Mouse (Mus musculus) lung, embryonic 14.5 days (tissue): ENCODE measurements around the gene Lrrc40. TPM values are rescaled to one million over a fixed set of nuclear protein-coding genes. Genes with fewer than 3 reads are reported as not detected.

Experiments used
- ATAC-seq: fragments of 200-750 bp; cut with Nextera tagmentation; 2 replicates; pipeline ENCODE4 v1.8.0; 2017; ENCODE audit warnings: mild to moderate bottlenecking, moderate TSS enrichment, moderate library complexity; ENCODE audit not compliant: insufficient read depth
- DNase-seq: peaks from one replicate; pipeline ENCODE4 v3.0.0-alpha.2; 2015
- H3K27ac ChIP-seq: fragments of 300-500 bp; sonication (generic); 2 replicates; pipeline ENCODE4 v1.5.1; 2014; ENCODE audit warnings: low read depth, mild to moderate bottlenecking, moderate library complexity
- H3K27me3 ChIP-seq: fragments of 300-500 bp; sonication (generic); 2 replicates; pipeline ENCODE4 v1.6.1; 2014; ENCODE audit warnings: low read length, control low read depth; ENCODE audit not compliant: insufficient read depth
- H3K36me3 ChIP-seq: fragments of 300-500 bp; sonication (generic); 2 replicates; pipeline ENCODE4 v1.6.1; 2014; ENCODE audit warnings: control low read depth; ENCODE audit not compliant: insufficient read depth
- H3K4me1 ChIP-seq: fragments of 300-500 bp; sonication (generic); 2 replicates; pipeline ENCODE4 v1.6.1; 2014; ENCODE audit warnings: antibody characterized with exemption, control low read depth; ENCODE audit not compliant: insufficient read depth
- H3K4me2 ChIP-seq: fragments of 300-500 bp; sonication (generic); 2 replicates; pipeline ENCODE4 v1.6.1; 2014; ENCODE audit warnings: mild to moderate bottlenecking
- H3K4me3 ChIP-seq: fragments of 300-500 bp; sonication (generic); 2 replicates; pipeline ENCODE4 v1.5.1; 2014; ENCODE audit warnings: low read depth, low read length
- H3K9ac ChIP-seq: fragments of 300-500 bp; sonication (generic); 2 replicates; pipeline ENCODE4 v1.6.1; 2014
- H3K9me3 ChIP-seq: fragments of 300-500 bp; sonication (generic); 2 replicates; pipeline ENCODE4 v1.6.1; 2016; ENCODE audit warnings: low read depth, low read length, control low read depth
- CTCF ChIP-seq: IDR thresholded peaks from 2 replicates; pipeline ENCODE4 v1.5.1; 2016; ENCODE audit warnings: antibody characterized with exemption, low read depth
- WGBS: fragments of 180-500 bp; shearing (Covaris S2); extraction: QIAGEN DNeasy Blood & Tissue Kit; methylation state at CpG from one replicate; pipeline ENCODE4 v1.1.7; 2014; 5-methylcytosine and 5-hydroxymethylcytosine counted together
- polyA plus RNA-seq: library from polyadenylated mRNA; unstranded; fragments of >200 nt; fragmentation: Nextera tagmentation; extraction: Ambion mirVana; gene quantifications from 2 replicates; pipeline ENCODE4 v1.2.1, GENCODE M21; 2014

The Lrrc40 gene
- polyA plus RNA-seq, 1 experiment from 2014 or later = 63.4 TPM

DNA sequence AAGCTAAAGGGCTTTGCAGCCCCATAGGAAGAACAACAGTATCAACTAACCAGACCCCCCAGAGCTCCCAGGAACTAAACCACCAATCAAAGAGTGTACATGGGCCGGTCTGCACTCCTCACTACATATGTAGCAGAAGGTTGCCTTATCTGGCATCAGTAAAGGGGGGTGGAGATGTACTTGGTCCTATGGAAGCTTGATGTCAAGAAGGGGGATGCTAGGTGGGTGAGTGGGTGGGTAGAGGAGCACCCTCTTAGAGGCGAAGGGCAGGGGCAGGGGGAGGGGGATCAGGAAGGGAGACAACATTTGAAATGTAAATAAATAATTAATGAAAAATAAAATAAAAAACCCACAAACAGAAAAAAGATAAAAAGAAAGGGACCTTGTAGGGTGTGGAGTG, 28.8 kb downstream of the Lrrc40 start:
- TF ChIP-seq CTCF = no peak
- 86% methylated on average over 2 of the region's 2 CpGs for WGBS

DNA sequence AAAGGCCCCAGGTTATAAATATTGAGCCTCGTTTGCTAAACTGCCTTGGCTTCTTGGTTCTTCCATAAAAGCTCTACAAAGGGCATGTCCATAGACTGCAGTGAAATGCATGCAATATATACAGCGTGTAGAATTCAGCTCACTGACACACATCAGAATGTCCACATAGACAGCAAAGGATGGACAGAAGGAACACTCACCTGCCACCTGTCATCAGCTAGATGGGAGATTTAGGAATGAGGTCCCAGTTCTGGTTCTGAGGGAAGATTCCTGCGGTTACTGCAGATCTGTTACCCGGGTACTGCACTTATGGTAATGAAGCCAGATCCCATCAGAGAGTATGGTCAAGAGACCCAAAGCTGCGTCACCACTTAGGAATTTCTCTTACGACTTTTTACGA, 31.5 kb downstream of the Lrrc40 start:
- Histone ChIP-seq H3K4me2 (no peak overlapping the region), H3K9me3 (no peaks in the 10 kb centered on the region), H3K9ac (no peak overlapping the region), H3K27ac (no peak overlapping the region), H3K27me3 (no peaks in the 10 kb centered on the region), H3K4me3 (no peak overlapping the region), H3K4me1 (no peaks in the 10 kb centered on the region), H3K36me3 (peaks cover 15% of the 10 kb centered on the region)
- ATAC-seq (no peak), DNase-seq (peak; percentile 24)
- no peak for TF ChIP-seq CTCF
- 63% methylated on average over 7 of the region's 7 CpGs for WGBS

More for the DNA sequence above, 28.8 kb downstream of the Lrrc40 start:
- Histone ChIP-seq H3K4me3 (no peak overlapping the region), H3K9me3 (no peaks in the 10 kb centered on the region), H3K4me2 (no peak overlapping the region), H3K27me3 (no peaks in the 10 kb centered on the region), H3K9ac (no peak overlapping the region), H3K4me1 (no peaks in the 10 kb centered on the region), H3K27ac (no peak overlapping the region), H3K36me3 (peaks cover 19% of the 10 kb centered on the region)
- no peak for DNase-seq
- no peak for ATAC-seq

DNA sequence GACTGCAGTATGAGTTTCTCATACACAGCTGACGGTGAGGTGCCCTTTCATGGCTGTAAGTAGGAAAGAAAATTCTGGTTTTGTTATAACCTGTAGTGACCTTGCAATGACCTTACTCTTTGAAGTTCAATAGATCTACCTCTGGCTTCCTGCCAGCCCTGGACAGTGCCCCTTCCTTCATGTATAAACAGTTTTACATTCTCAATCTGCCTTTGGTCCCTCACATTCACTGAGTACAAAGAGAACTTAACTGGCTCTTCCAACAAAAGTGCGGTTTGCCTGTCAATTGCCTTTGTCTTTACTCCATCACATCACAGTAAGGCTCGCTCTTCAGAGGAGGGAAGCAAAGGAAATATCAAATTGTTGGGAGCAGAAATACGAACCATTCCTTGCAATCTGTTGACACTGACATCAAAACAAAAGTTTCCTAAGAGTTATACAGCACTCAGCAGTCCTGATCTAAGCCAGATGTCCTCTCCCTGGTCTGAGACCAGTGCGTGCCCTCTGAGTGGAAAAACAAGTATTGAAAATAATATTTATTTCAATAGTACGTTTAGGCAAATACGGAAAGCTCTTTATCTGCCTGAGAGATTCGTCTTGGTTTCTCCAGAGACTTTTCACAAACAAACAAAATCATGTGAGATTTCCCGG, 32.3 kb downstream of the Lrrc40 start:
- DNase-seq = no peak
- no peak for TF ChIP-seq CTCF
- peaks cover 15% of the 10 kb centered on the region for H3K36me3 ChIP-seq
- H3K9me3 ChIP-seq = no peaks in the 10 kb centered on the region
- H3K9ac ChIP-seq = no peak overlapping the region
- no peak overlapping the region for H3K4me3 ChIP-seq
- H3K27me3 ChIP-seq = no peaks in the 10 kb centered on the region
- H3K27ac ChIP-seq = no peak overlapping the region
- H3K4me1 ChIP-seq = no peaks in the 10 kb centered on the region
- 36% methylated on average over 9 of the region's 9 CpGs for WGBS
- no peak overlapping the region for H3K4me2 ChIP-seq
- no peak for ATAC-seq

DNA sequence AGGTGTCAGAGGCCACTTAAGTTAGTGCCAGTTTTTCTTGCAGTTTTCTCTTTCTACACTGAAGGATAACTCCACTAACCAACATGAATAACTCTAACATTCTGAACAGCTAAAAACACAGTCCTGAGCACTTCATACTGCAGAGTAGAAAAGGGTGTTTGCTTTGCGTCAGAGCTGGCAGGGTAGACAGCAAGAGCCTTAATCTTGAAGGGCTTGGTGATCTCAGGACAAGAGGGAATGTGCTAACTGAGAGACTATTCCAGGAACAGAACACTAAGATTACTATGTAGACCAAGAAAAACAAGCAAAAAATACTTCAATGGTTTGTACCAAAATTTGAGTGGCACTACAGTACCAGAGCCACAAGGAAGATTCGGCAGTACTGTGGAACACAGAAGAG, 38.5 kb downstream of the Lrrc40 start:
- no peak for TF ChIP-seq CTCF
- Histone ChIP-seq H3K9ac (no peak overlapping the region), H3K9me3 (no peaks in the 10 kb centered on the region), H3K4me3 (no peak overlapping the region), H3K4me1 (no peaks in the 10 kb centered on the region), H3K27me3 (no peaks in the 10 kb centered on the region), H3K36me3 (no peaks in the 10 kb centered on the region), H3K27ac (no peak overlapping the region), H3K4me2 (no peak overlapping the region)
- 64% methylated on average over 2 of the region's 2 CpGs for WGBS
- no peak for ATAC-seq
- DNase-seq = no peak

DNA sequence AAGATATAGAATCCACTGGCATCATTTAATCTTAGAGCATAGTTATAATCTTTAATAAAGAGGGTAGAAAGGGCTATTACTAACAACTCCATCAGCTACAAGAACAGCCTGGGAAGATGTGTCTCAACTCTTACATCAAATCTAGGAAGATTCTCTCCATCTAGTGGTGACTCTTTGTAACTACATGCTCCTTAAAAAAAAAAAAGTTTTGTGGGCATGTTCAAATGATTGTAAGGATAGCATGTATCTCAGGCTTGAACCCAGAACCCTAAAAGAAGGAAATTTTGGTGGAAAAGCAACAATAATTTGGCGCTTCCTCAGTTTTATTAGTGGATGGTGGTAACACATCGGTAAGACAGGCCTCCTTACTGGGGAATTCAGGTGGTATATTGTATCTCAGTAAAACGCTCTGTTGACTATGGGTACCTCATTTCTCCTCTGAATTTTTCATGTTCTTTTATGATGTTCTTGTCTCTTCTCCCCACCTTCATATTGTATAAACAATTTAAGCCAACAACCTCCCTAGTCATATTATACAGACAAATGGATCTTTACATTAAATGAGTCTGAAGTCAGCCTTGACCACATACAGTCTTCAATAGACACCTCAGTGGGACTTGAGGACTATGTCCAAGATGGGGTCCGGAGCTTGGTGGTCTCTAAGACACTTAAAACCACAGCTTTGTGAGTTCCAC, 40.4 kb downstream of the Lrrc40 start:
- TF ChIP-seq CTCF = peak; percentile 68
- peak; percentile 77 for DNase-seq
- no peak overlapping the region for H3K4me2 ChIP-seq
- ATAC-seq = no peak
- WGBS = 40% methylated on average over 4 of the region's 4 CpGs
- H3K36me3 ChIP-seq = no peaks in the 10 kb centered on the region
- H3K4me1 ChIP-seq = no peaks in the 10 kb centered on the region
- no peak overlapping the region for H3K4me3 ChIP-seq
- H3K9ac ChIP-seq = no peak overlapping the region
- no peaks in the 10 kb centered on the region for H3K27me3 ChIP-seq
- H3K9me3 ChIP-seq = no peaks in the 10 kb centered on the region
- no peak overlapping the region for H3K27ac ChIP-seq

DNA sequence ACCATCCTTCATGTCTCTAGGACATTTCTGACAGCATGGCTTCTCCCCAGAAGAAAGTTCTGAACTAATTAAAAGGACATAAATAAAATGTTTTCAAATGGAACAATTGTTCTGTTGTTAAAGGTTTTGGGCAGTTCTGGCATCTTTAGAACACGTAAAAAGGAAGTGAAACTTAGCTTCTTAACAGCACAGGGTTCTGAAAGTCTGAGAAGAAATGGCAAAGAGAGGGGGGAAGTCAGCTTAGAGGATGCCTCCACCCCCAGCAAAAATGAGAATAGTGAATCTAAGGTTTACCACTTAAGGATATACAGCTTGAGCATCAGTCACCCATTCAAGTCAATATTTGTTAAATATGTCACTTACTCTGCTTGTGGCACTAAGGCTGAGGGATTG, 40.9 kb downstream of the Lrrc40 start:
- Histone ChIP-seq H3K9ac (no peak overlapping the region), H3K27me3 (no peaks in the 10 kb centered on the region), H3K4me1 (no peaks in the 10 kb centered on the region), H3K4me3 (no peak overlapping the region), H3K9me3 (no peaks in the 10 kb centered on the region), H3K36me3 (no peaks in the 10 kb centered on the region), H3K27ac (no peak overlapping the region), H3K4me2 (no peak overlapping the region)
- no peak for TF ChIP-seq CTCF
- 41% methylated on average over 1 of the region's 1 CpGs for WGBS
- no peak for DNase-seq
- no peak for ATAC-seq

DNA sequence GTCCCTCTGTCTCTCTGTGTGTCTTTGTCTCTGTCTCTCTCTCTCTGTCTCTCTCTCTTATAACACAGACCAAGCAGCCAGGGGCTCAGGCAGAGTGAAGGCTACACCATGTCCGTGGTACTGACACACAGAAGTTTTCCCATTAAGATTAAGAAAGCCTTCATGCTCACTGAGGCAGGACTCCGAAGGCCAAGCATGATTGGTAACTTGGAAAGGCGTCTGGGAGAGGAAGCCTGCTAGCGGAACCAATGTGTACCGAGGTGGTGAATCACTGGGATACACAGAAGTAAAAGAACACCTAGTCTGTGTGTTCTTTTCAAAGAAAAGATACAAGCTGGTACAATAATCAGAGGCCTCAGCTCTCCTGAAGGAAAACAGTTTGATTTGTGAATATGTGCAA, 41.4 kb downstream of the Lrrc40 start:
- Histone ChIP-seq H3K27ac (no peak overlapping the region), H3K9ac (no peak overlapping the region), H3K27me3 (no peaks in the 10 kb centered on the region), H3K36me3 (no peaks in the 10 kb centered on the region), H3K4me3 (no peak overlapping the region), H3K4me2 (no peak overlapping the region), H3K4me1 (no peaks in the 10 kb centered on the region), H3K9me3 (no peaks in the 10 kb centered on the region)
- DNase-seq (no peak), ATAC-seq (no peak)
- TF ChIP-seq CTCF = no peak
- WGBS = 71% methylated on average over 5 of the region's 5 CpGs
